ENCODE assay signal across 8 mouse cellular contexts in the genomic region with DNA sequence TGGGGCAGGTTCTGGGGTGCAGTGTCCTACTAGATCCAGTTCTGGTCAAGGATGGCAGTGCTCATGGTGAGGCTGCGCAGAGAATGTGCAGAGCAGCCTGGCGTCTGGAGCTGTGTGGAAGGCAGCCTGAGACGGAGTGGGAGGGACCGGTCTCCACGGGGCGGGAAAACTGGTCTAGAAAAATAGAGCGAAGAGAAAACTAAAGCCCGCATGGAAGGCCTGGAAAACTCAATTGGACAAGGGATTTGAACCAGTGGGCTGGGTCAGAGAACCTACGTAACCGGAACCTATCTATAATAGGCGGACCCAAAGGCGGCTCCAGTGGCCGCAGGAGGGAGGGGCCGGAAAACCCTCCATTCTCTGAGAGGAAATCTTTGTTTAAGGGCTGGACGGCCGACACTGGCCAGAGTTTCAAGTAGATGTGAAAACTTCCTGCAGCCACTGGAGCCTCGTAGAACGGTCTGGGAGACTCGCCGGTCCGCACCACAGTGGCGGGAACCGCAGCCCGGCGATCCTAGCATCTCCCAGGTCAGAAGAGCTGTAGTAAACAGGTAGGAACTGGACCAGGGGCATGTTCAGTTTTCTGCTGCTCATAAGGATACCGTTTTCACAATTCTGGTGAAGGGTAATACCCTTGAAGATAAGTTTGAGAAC. TPM values are rescaled to one million over a fixed set of nuclear protein-coding genes. Genes with fewer than 3 reads are reported as not detected.
DNase-seq lines count a peak whose midpoint lies in the region; ATAC-seq and TF ChIP-seq lines count a peak whose summit lies in the region.

A gene (plus strand): TSS at position 399 of the 654 bp plus-strand sequence.

- peak; percentile 98 for ATAC-seq in forebrain, embryonic 11.5 days (replicated peaks; ENCODE audit: low FRiP score)
- peak; percentile 98 for ATAC-seq in heart, embryonic 16.5 days (replicated peaks; ENCODE audit: extremely low read depth, insufficient read depth, low FRiP score)
- ATAC-seq in liver, embryonic 15.5 days (ENCODE audit: insufficient read depth) = peak; percentile 76
- peak; percentile 95 for ATAC-seq in neural tube, embryonic 12.5 days (ENCODE audit: low FRiP score, low read depth)

- H3K4me1 ChIP-seq in CH12.LX (ENCODE audit: control insufficient read depth in 1 of 2, insufficient read depth in 2 of 2) = 0 out of 4 replicates have a peak, but pooled peaks cover 0 to 4% of the 10 kb centered on the region in 2 experiments
- peaks cover 5% of the 10 kb centered on the region; the same call in 1 of the 2 replicates for H3K4me1 ChIP-seq in forebrain, embryonic 11.5 days (replicated peaks; ENCODE audit: control insufficient read depth, insufficient read depth, low read length)
- peaks cover 7% of the 10 kb centered on the region for H3K4me1 ChIP-seq in heart, embryonic 16.5 days (ENCODE audit: control insufficient read depth, insufficient read depth, low read length)
- H3K4me1 ChIP-seq in liver, embryonic 15.5 days (replicated peaks) = peaks cover 38% of the 10 kb centered on the region
- H3K4me1 ChIP-seq in neural tube, embryonic 12.5 days = peaks cover 8% of the 10 kb centered on the region; the same call in 1 of the 2 replicates

- TF ChIP-seq CTCF in CH12.LX (conservative IDR thresholded peaks at IDR 0.05 in 1 of 2, IDR thresholded peaks at IDR 0.05 in 1 of 2; ENCODE audit: low read depth in 2 of 2, low read length in 2 of 2) = no peak

- TF ChIP-seq EP300 in CH12.LX (IDR thresholded peaks at IDR 0.05; ENCODE audit: low read length) = no peak

- H3K4me2 ChIP-seq in CH12.LX (ENCODE audit: insufficient read depth, low read depth, poor library complexity, severe bottlenecking) = peak within 1 kb of the TSS; percentile 26
- H3K4me2 ChIP-seq in forebrain, embryonic 11.5 days (ENCODE audit: low read depth, low read length, severe bottlenecking) = peak within 1 kb of the TSS; percentile 61
- peak within 1 kb of the TSS; percentile 66 for H3K4me2 ChIP-seq in heart, embryonic 16.5 days (ENCODE audit: low read depth, low read length)
- H3K4me2 ChIP-seq in liver, embryonic 15.5 days = peak within 1 kb of the TSS; percentile 82
- H3K4me2 ChIP-seq in neural tube, embryonic 12.5 days (replicated peaks) = peak within 1 kb of the TSS; percentile 61

- TF ChIP-seq POLR2A in CH12.LX (IDR thresholded peaks at IDR 0.05; ENCODE audit: low read depth, low read length) = peak; percentile 68

- no peak within 1 kb of the TSS for H3K27ac ChIP-seq in CH12.LX (ENCODE audit: insufficient read depth, low read depth)
- peak within 1 kb of the TSS; percentile 93 for H3K27ac ChIP-seq in forebrain, embryonic 11.5 days (ENCODE audit: low read depth, low read length)
- peak within 1 kb of the TSS; percentile 95 for H3K27ac ChIP-seq in heart, embryonic 16.5 days (ENCODE audit: low read length)
- peak within 1 kb of the TSS; percentile 89 for H3K27ac ChIP-seq in liver, embryonic 15.5 days (replicated peaks)
- peak within 1 kb of the TSS; percentile 67 for H3K27ac ChIP-seq in neural tube, embryonic 12.5 days

- no peaks in the 10 kb centered on the region for H3K36me3 ChIP-seq in CH12.LX (replicated peaks in 1 of 2; ENCODE audit: control insufficient read depth in 1 of 2, insufficient read depth in 1 of 2, low read length in 1 of 2)
- no peaks in the 10 kb centered on the region; the same call in 1 of the 2 replicates for H3K36me3 ChIP-seq in forebrain, embryonic 11.5 days (ENCODE audit: control insufficient read depth, insufficient read depth, low read length)
- 0 out of 2 replicates have a peak, but pooled peaks cover 3% of the 10 kb centered on the region for H3K36me3 ChIP-seq in heart, embryonic 16.5 days (ENCODE audit: control insufficient read depth, insufficient read depth)
- H3K36me3 ChIP-seq in liver, embryonic 15.5 days (replicated peaks) = peaks cover 13% of the 10 kb centered on the region
- H3K36me3 ChIP-seq in neural tube, embryonic 12.5 days = peaks cover 12% of the 10 kb centered on the region

- H3K9ac ChIP-seq in CH12.LX (ENCODE audit: insufficient read depth, low read depth) = peak within 1 kb of the TSS; percentile 27; the same call in 1 of the 2 replicates
- H3K9ac ChIP-seq in forebrain, embryonic 11.5 days (ENCODE audit: low read length) = peak within 1 kb of the TSS; percentile 81
- H3K9ac ChIP-seq in heart, embryonic 16.5 days (ENCODE audit: low read length) = peak within 1 kb of the TSS; percentile 86
- peak within 1 kb of the TSS; percentile 73 for H3K9ac ChIP-seq in liver, embryonic 15.5 days
- peak within 1 kb of the TSS; percentile 67 for H3K9ac ChIP-seq in neural tube, embryonic 12.5 days

- peak within 1 kb of the TSS; percentile 59 to 68 (median 60) for H3K4me3 ChIP-seq in CH12.LX (replicated peaks in 1 of 3; ENCODE audit: low read depth in 2 of 3, low read length in 2 of 3, poor library complexity in 1 of 3)
- peak within 1 kb of the TSS; percentile 65 for H3K4me3 ChIP-seq in forebrain, embryonic 11.5 days (ENCODE audit: low read depth, low read length)
- peak within 1 kb of the TSS; percentile 82 for H3K4me3 ChIP-seq in heart, embryonic 16.5 days (ENCODE audit: low read length)
- H3K4me3 ChIP-seq in liver, embryonic 15.5 days (replicated peaks) = peak within 1 kb of the TSS; percentile 77
- H3K4me3 ChIP-seq in neural tube, embryonic 12.5 days = peak within 1 kb of the TSS; percentile 60

- no peaks in the 10 kb centered on the region for H3K9me3 ChIP-seq in CH12.LX (replicated peaks; ENCODE audit: low read length)
- no peaks in the 10 kb centered on the region for H3K9me3 ChIP-seq in forebrain, embryonic 11.5 days (ENCODE audit: control insufficient read depth, low read length)
- H3K9me3 ChIP-seq in heart, embryonic 16.5 days (replicated peaks; ENCODE audit: control insufficient read depth, low read length) = no peaks in the 10 kb centered on the region
- H3K9me3 ChIP-seq in liver, embryonic 15.5 days (replicated peaks) = no peaks in the 10 kb centered on the region
- no peaks in the 10 kb centered on the region for H3K9me3 ChIP-seq in neural tube, embryonic 12.5 days

- TF ChIP-seq RAD21 in CH12.LX (IDR thresholded peaks at IDR 0.05; ENCODE audit: low read depth, low read length) = no peak

- WGBS in forebrain, embryonic 11.5 days = 4% methylated on average over 26 of the region's 26 CpGs
- 3% methylated on average over 26 of the region's 26 CpGs for WGBS in heart, embryonic 16.5 days
- 5% methylated on average over 26 of the region's 26 CpGs for WGBS in liver, embryonic 15.5 days (ENCODE audit: insufficient replicate concordance)
- WGBS in neural tube, embryonic 12.5 days = 6% methylated on average over 26 of the region's 26 CpGs

- dilution Hi-C loops in CH12.LX (cut with MboI; ENCODE audit: extremely low pct_ligation_motif_present, extremely low pct_unique_long_range_greater_than_20kb, low sequenced_read_pairs) = no loop called here

- H3K79me2 ChIP-seq in CH12.LX (replicated peaks; ENCODE audit: control insufficient read depth, extremely low read depth, insufficient read depth, poor library complexity, severe bottlenecking) = no peaks in the 10 kb centered on the region

- DNase-seq in CH12.LX (ENCODE audit: extremely low read depth) = peak; percentile 38
- peak; percentile 68 for DNase-seq in c-Kit-positive CD71-positive TER-119-negative erythroid progenitor cells, embryonic 14.5 days (ENCODE audit: low read depth)
- DNase-seq in forebrain, embryonic 11.5 days (ENCODE audit: low spot score) = peak; percentile 86
- DNase-seq in kidney, postnatal 36 days = peak; percentile 91 to 94
- DNase-seq in telencephalon, adult 2 months (ENCODE audit: low read depth, low spot score) = peak; percentile 77

- H3K27me3 ChIP-seq in CH12.LX (replicated peaks) = no peaks in the 10 kb centered on the region
- no peaks in the 10 kb centered on the region for H3K27me3 ChIP-seq in forebrain, embryonic 11.5 days (ENCODE audit: control insufficient read depth, insufficient read depth, low read length)
- H3K27me3 ChIP-seq in heart, embryonic 16.5 days (ENCODE audit: control insufficient read depth, insufficient read depth, low read length) = no peaks in the 10 kb centered on the region
- no peaks in the 10 kb centered on the region for H3K27me3 ChIP-seq in liver, embryonic 15.5 days
- H3K27me3 ChIP-seq in neural tube, embryonic 12.5 days (replicated peaks) = no peaks in the 10 kb centered on the region

- in situ Hi-C loops in CH12.LX (cut with MboI; ENCODE audit: low pct_ligation_motif_present, low pct_unique_long_range_greater_than_20kb, low sequenced_read_pairs) = no loop called here

TF ChIP-seq in CH12.LX, 34 proteins besides CTCF, POLR2A, EP300 and RAD21 (continues in another document):
- peak; percentile 86; the same call in 1 of the 2 replicates for TF ChIP-seq MAZ (IDR thresholded peaks at IDR 0.05; ENCODE audit: low read depth, low read length)
- TF ChIP-seq HCFC1 (IDR thresholded peaks at IDR 0.05; ENCODE audit: low read depth, low read length) = peak; percentile 30; the same call in 1 of the 2 replicates
- no peak for TF ChIP-seq CHD2 (IDR thresholded peaks at IDR 0.05; ENCODE audit: low read length)
- TF ChIP-seq USF2 (conservative IDR thresholded peaks at IDR 0.05; ENCODE audit: low read depth, low read length) = no peak
- peak; percentile 44; the same call in 1 of the 2 replicates for TF ChIP-seq ELF1 (IDR thresholded peaks at IDR 0.05; ENCODE audit: low read depth, low read length)
- TF ChIP-seq USF1 (IDR thresholded peaks at IDR 0.05; ENCODE audit: low read depth, low read length) = no peak
- peak; percentile 34; the same call in 1 of the 2 replicates for TF ChIP-seq TCF12 (IDR thresholded peaks at IDR 0.05; ENCODE audit: low read depth, low read length)
- peak; percentile 38; the same call in 1 of the 2 replicates for TF ChIP-seq MXI1 (IDR thresholded peaks at IDR 0.05; ENCODE audit: low read depth, low read length)
- no peak for TF ChIP-seq ZMIZ1 (IDR thresholded peaks at IDR 0.05; ENCODE audit: low read depth, low read length)
- peak; percentile 71 for TF ChIP-seq SIN3A (IDR thresholded peaks at IDR 0.05; ENCODE audit: low read length)
- no peak for TF ChIP-seq UBTF (IDR thresholded peaks at IDR 0.05; ENCODE audit: low read depth, low read length)
- TF ChIP-seq JUND (conservative IDR thresholded peaks at IDR 0.05; ENCODE audit: low read depth, low read length) = no peak
- TF ChIP-seq ZC3H11A (IDR thresholded peaks at IDR 0.05; ENCODE audit: low read depth, low read length) = no peak
- no peak for TF ChIP-seq ZNF384 (IDR thresholded peaks at IDR 0.05; ENCODE audit: low read depth, low read length)
- no peak for TF ChIP-seq MYC (IDR thresholded peaks at IDR 0.05; ENCODE audit: low read depth, low read length)

RNA-seq across cellular contexts. Expression of the gene that starts here (rescaled TPM):
- 1.4 and 1.6 TPM in 2 replicates for total RNA-seq in CH12.LX (2012; rRNA removed)
- total RNA-seq in CH12.LX (2014; rRNA removed) = 3.5 and 3.8 TPM in 2 replicates
- polyA plus RNA-seq in CH12.LX (2012; ENCODE audit: insufficient read length, low read depth) = 1.2 TPM in 2 replicates
- polyA plus RNA-seq in forebrain, embryonic 11.5 days (2014; fragmentation: Nextera tagmentation; extraction: Ambion mirVana) = 22.7 and 25.1 TPM in 2 replicates
- polyA plus RNA-seq in heart, embryonic 16.5 days (2015; fragmentation: Nextera tagmentation; extraction: Ambion mirVana) = 5.1 and 5.4 TPM in 2 replicates
- 3.5 and 3.8 TPM in 2 replicates for polyA plus RNA-seq in liver, embryonic 15.5 days (2015; fragmentation: Nextera tagmentation; extraction: Ambion mirVana)
- polyA plus RNA-seq in neural tube, embryonic 12.5 days (2016; fragmentation: Nextera tagmentation; extraction: Ambion mirVana) = 15.9 and 16.2 TPM in 2 replicates

Comparison
In these comparisons a context has a peak if more than half of its experiments do, and no peak if none do; other contexts are left out.
1. DNase-seq: peak in every context shown above with its lines; median percentile 92 in kidney, postnatal 36 days; 86 in forebrain, embryonic 11.5 days; 77 in telencephalon, adult 2 months; 68 in c-Kit-positive CD71-positive TER-119-negative erythroid progenitor cells, embryonic 14.5 days; 38 in CH12.LX.
2. H3K4me2 ChIP-seq: peak in every context shown above with its lines; median percentile 82 in liver, embryonic 15.5 days; 66 in heart, embryonic 16.5 days; 61 in forebrain, embryonic 11.5 days; 61 in neural tube, embryonic 12.5 days; 26 in CH12.LX.
3. H3K9ac ChIP-seq: peak in every context shown above with its lines; median percentile 86 in heart, embryonic 16.5 days; 81 in forebrain, embryonic 11.5 days; 73 in liver, embryonic 15.5 days; 67 in neural tube, embryonic 12.5 days; 27 in CH12.LX.